Mouse (Mus musculus): ENCODE measurements around the gene Smarcal1. TPM values are rescaled to one million over a fixed set of nuclear protein-coding genes. Genes with fewer than 3 reads are reported as not detected.

The Smarcal1 gene
- polyA plus RNA-seq (2017; shearing (Covaris generic)) = 25.0 TPM

GRCm38 (mm10) chr1:72582947-72583731 is at the start of gene Smarcal1:
Gene Smarcal1 (plus strand): TSS chr1:72583251.

GRCm38 (mm10) chr1:72536611-72537351 is 46.3 kb upstream of the Smarcal1 start, which contains the start of gene March4:
Gene March4 (minus strand): TSS chr1:72536930.

Other genes with a start within 250 kb of the Smarcal1 start
- gene March4, start 46.3 kb upstream of the Smarcal1 start, polyA plus RNA-seq (2017; shearing (Covaris generic)) = not detected
- gene Ankar, start 117.3 kb downstream of the Smarcal1 start, polyA plus RNA-seq (2017; shearing (Covaris generic)) = not detected
- 3,197 TPM for gene Rpl37a, start 128.0 kb downstream of the Smarcal1 start, polyA plus RNA-seq (2017; shearing (Covaris generic))
- not detected for gene Igfbp2, start 241.3 kb downstream of the Smarcal1 start, polyA plus RNA-seq (2017; shearing (Covaris generic))